Mouse (Mus musculus) monocyte, adult 2 months (primary cell): ENCODE data around the gene Cdc7.

Source experiments
- DNase-seq, 2 experiments: peaks; one replicate each; pipeline ENCODE4 v3.0.0; 2022; ENCODE audit warnings: low spot score in 2 of 2, low read depth in 1 of 2

The Cdc7 gene

GRCm38 (mm10) chr5:106991300-106991929 is 27.3 kb downstream of the Cdc7 start:
- DNase-seq = no peak

GRCm38 (mm10) chr5:106994716-106995115 is 30.6 kb downstream of the Cdc7 start:
- DNase-seq = no peak

- DNase-seq = no peak
Measured at GRCm38 (mm10) chr5:106995886-106996538, 31.9 kb downstream of the Cdc7 start.

GRCm38 (mm10) chr5:106996539-106997244 is 32.6 kb downstream of the Cdc7 start:
- DNase-seq = no peak

- DNase-seq = no peak
Measured at GRCm38 (mm10) chr5:107001396-107002090, 37.4 kb downstream of the Cdc7 start.

- DNase-seq = no peak
Measured at GRCm38 (mm10) chr5:107002091-107002416, 37.9 kb downstream of the Cdc7 start.

GRCm38 (mm10) chr5:107009721-107010120 is 45.6 kb downstream of the Cdc7 start:
- no peak for DNase-seq

GRCm38 (mm10) chr5:107010300-107010699 is 46.2 kb downstream of the Cdc7 start:
- no peak for DNase-seq

- no peak for DNase-seq
Measured at GRCm38 (mm10) chr5:107011316-107012029, 47.4 kb downstream of the Cdc7 start.

- no peak for DNase-seq
Measured at GRCm38 (mm10) chr5:107012030-107012715, 48.1 kb downstream of the Cdc7 start.

- DNase-seq = no peak
Measured at GRCm38 (mm10) chr5:107013393-107013792, 49.3 kb downstream of the Cdc7 start.

GRCm38 (mm10) chr5:107014146-107014545 is 50.0 kb downstream of the Cdc7 start:
- DNase-seq = no peak

GRCm38 (mm10) chr5:107015046-107015421 is 50.9 kb downstream of the Cdc7 start:
- no peak for DNase-seq

- DNase-seq = no peak
Measured at GRCm38 (mm10) chr5:107015422-107016081, 51.4 kb downstream of the Cdc7 start.

GRCm38 (mm10) chr5:107016538-107016937 is 52.4 kb downstream of the Cdc7 start:
- DNase-seq = no peak

- no peak for DNase-seq
Measured at GRCm38 (mm10) chr5:107017544-107017943, 53.4 kb downstream of the Cdc7 start.

- DNase-seq = no peak
Measured at GRCm38 (mm10) chr5:107019057-107019456, 54.9 kb downstream of the Cdc7 start.

GRCm38 (mm10) chr5:107019904-107020303 is 55.8 kb downstream of the Cdc7 start:
- no peak for DNase-seq

- no peak for DNase-seq
Measured at GRCm38 (mm10) chr5:107020366-107020765, 56.2 kb downstream of the Cdc7 start.
